Mouse (Mus musculus) CH12.LX (cell line): ENCODE data around the gene Bank1.

Source experiments
- EP300 ChIP-seq: IDR thresholded peaks from 2 replicates; pipeline ENCODE4 v1.6.1; 2011; ENCODE audit warnings: low read length, improper control_type of control experiment
- NELFE ChIP-seq: IDR thresholded peaks from 2 replicates; pipeline ENCODE4 v1.6.1; 2011; ENCODE audit warnings: low read depth, low read length, improper control_type of control experiment
- POLR2A ChIP-seq: IDR thresholded peaks from 2 replicates; pipeline ENCODE4 v1.6.1; 2011; ENCODE audit warnings: low read depth, mild to moderate bottlenecking, improper control_type of control experiment, low read length

- TF ChIP-seq POLR2A: no peak
- no peak for TF ChIP-seq NELFE
- TF ChIP-seq EP300: no peak
Observed at GRCm38 (mm10) chr3:136254713-136255112, 71.2 kb downstream of the Bank1 start.
